Mouse (Mus musculus): ENCODE results near the gene Kctd3.

DNA sequence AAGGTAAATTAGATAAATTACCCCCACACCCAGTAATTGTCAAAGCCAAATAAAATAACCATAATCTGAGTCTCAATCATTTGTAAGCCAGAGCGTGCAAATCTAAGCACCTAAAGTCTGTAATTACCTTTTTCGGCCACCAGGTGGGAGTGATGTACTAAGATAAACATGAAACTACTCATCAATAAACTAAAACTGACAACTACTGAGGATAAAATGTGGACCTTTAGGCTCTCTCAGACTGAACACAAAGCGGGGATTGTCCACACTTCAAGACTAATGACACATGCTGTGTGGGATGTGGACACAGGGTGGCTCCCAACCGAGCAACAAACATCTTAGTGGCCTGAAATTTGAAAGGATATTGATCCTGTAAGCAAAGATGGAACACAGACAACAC lies 14.4 kb downstream of the Kctd3 start:
- TF ChIP-seq CTCF (IDR thresholded peaks at IDR 0.05; ENCODE audit: low read depth, low read length) = peak; percentile 46
- TF ChIP-seq POLR2A (IDR thresholded peaks at IDR 0.05; ENCODE audit: extremely low read depth, insufficient read depth, low read length) = no peak

Data from liver, adult 2 months (tissue).